Mouse (Mus musculus) heart, adult 2 months (tissue): Measurements from ENCODE around the gene Rbm15.

Source experiments
- CTCF ChIP-seq: fragments of 200-600 bp; IDR thresholded peaks from 2 replicates; pipeline ENCODE4 v1.8.1; 2022; ENCODE audit warnings: antibody characterized with exemption, mild to moderate bottlenecking, moderate library complexity
- EP300 ChIP-seq: fragments of 200-500 bp; IDR thresholded peaks from 2 replicates; pipeline ENCODE4 v1.6.1; 2011; ENCODE audit warnings: low read depth, low read length, control low read depth; ENCODE audit not compliant: insufficient read depth
- POLR2A ChIP-seq: fragments of 200-500 bp; IDR thresholded peaks from 2 replicates; pipeline ENCODE4 v1.6.1; 2011; ENCODE audit warnings: mild to moderate bottlenecking, low read depth, low read length, control low read depth; ENCODE audit not compliant: insufficient read depth

GRCm38 (mm10) chr3:107360341-107360740 is 26.9 kb upstream of the Rbm15 start:
- TF ChIP-seq EP300, result no peak
- TF ChIP-seq CTCF, result no peak
- no peak for TF ChIP-seq POLR2A
